8 mouse cellular contexts compared by ENCODE assay signal in the genomic region with DNA sequence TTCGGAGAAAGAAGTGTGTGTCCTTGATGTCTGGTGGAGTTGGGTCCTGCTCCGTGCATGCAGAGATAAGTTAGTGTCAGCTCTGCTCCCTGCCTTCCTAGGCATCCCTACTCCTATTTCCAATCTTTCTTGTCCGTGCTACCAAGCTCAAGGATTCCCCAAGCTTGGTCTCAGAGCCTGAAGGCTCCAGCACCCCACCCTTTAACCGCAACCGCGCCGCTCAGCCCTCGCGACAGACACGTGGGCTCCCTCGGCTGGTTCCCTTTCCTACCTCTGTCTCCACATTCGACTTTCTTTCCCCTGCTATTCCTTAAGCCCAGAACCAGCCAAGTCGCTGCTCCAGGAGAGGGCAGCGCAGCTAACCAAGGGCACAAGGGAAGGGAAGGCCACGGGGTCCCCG. TPM values are rescaled to one million over a fixed set of nuclear protein-coding genes. Genes with fewer than 3 reads are reported as not detected.
DNase-seq lines count a peak whose midpoint lies in the region; ATAC-seq and TF ChIP-seq lines count a peak whose summit lies in the region.
"Had no signal": no experiment of that assay in that cellular context is flagged by ENCODE, and none has a peak within 500 bp of the region (broad histone marks: within the 10 kb centered on the region; RNA-seq: fewer than 3 reads in every experiment).

No protein-coding gene starts in this region.

- no peak for TF ChIP-seq CTCF in forebrain, postnatal 0 days (IDR thresholded peaks at IDR 0.05; ENCODE audit: low read depth)

- H3K36me3 ChIP-seq in forebrain, postnatal 0 days (ENCODE audit: insufficient read depth), result no peaks in the 10 kb centered on the region
- H3K36me3 ChIP-seq in limb, embryonic 12.5 days, result no peaks in the 10 kb centered on the region
- H3K36me3 ChIP-seq in neural tube, embryonic 15.5 days, result no peaks in the 10 kb centered on the region

- 0 out of 2 replicates have a peak, but pooled peaks cover 18% of the 10 kb centered on the region for H3K4me1 ChIP-seq in forebrain, postnatal 0 days (ENCODE audit: insufficient read depth)
- peaks cover 21% of the 10 kb centered on the region for H3K4me1 ChIP-seq in limb, embryonic 12.5 days (replicated peaks)
- peaks cover 47% of the 10 kb centered on the region for H3K4me1 ChIP-seq in neural tube, embryonic 15.5 days

- DNase-seq in kidney, postnatal 36 days, result peak; percentile 11 to 28
- no peak for DNase-seq in kidney, postnatal 14 days
- no peak for DNase-seq in forebrain, postnatal 0 days
- DNase-seq in urinary bladder, adult 2 months (ENCODE audit: low spot score), result no peak
- no peak for DNase-seq in thymus, postnatal 0 days (ENCODE audit: low spot score)
- DNase-seq: retina, postnatal 1 day had no signal

- peak overlapping the region; percentile 32 for H3K4me3 ChIP-seq in forebrain, postnatal 0 days (ENCODE audit: low read depth, low read length)
- H3K4me3 ChIP-seq in limb, embryonic 12.5 days (replicated peaks), result peak overlapping the region; percentile 44
- H3K4me3 ChIP-seq in neural tube, embryonic 15.5 days (replicated peaks), result peak overlapping the region; percentile 38

- H3K4me2 ChIP-seq in forebrain, postnatal 0 days (ENCODE audit: low read depth), result peak overlapping the region; percentile 54
- H3K4me2 ChIP-seq in limb, embryonic 12.5 days, result peak overlapping the region; percentile 74
- H3K4me2 ChIP-seq in neural tube, embryonic 15.5 days, result peak overlapping the region; percentile 68

- no peak overlapping the region for H3K9ac ChIP-seq in forebrain, postnatal 0 days
- H3K9ac ChIP-seq in limb, embryonic 12.5 days (replicated peaks), result peak overlapping the region; percentile 48; the same call in 1 of the 2 replicates
- H3K9ac ChIP-seq in neural tube, embryonic 15.5 days (replicated peaks), result peak overlapping the region; percentile 38; the same call in 1 of the 2 replicates

- ATAC-seq in forebrain, postnatal 0 days, result no peak
- no peak for ATAC-seq in limb, embryonic 12.5 days (ENCODE audit: insufficient number of reproducible peaks, insufficient read depth, low FRiP score, low TSS enrichment, low read depth)
- ATAC-seq in neural tube, embryonic 15.5 days (ENCODE audit: low FRiP score), result no peak

- no peaks in the 10 kb centered on the region for H3K9me3 ChIP-seq in forebrain, postnatal 0 days (ENCODE audit: low read length)
- H3K9me3 ChIP-seq in limb, embryonic 12.5 days, result no peaks in the 10 kb centered on the region
- H3K9me3 ChIP-seq in neural tube, embryonic 15.5 days (replicated peaks), result no peaks in the 10 kb centered on the region

- 3% methylated on average over 16 of the region's 16 CpGs for WGBS in forebrain, postnatal 0 days
- WGBS in limb, embryonic 12.5 days, result 3% methylated on average over 16 of the region's 16 CpGs
- 2% methylated on average over 15 of the region's 16 CpGs for WGBS in neural tube, embryonic 15.5 days

- no peak overlapping the region for H3K27ac ChIP-seq in forebrain, postnatal 0 days (ENCODE audit: low read depth, low read length)
- no peak overlapping the region for H3K27ac ChIP-seq in limb, embryonic 12.5 days
- no peak overlapping the region for H3K27ac ChIP-seq in neural tube, embryonic 15.5 days (replicated peaks)

- peaks cover 81% of the 10 kb centered on the region for H3K27me3 ChIP-seq in forebrain, postnatal 0 days (ENCODE audit: insufficient read depth, low read length)
- peaks cover 99% of the 10 kb centered on the region for H3K27me3 ChIP-seq in limb, embryonic 12.5 days
- H3K27me3 ChIP-seq in neural tube, embryonic 15.5 days (replicated peaks), result peaks cover 99% of the 10 kb centered on the region

RNA-seq across cellular contexts. Expression of gene Ihh, which starts 1.4 kb away (rescaled TPM):
- 0.08 and 0.29 TPM in 2 replicates for total RNA-seq in forebrain, postnatal 0 days (2014; rRNA removed)
- polyA plus RNA-seq in forebrain, postnatal 0 days (2015; fragmentation: Nextera tagmentation; extraction: Ambion mirVana), result 0.11 and 0.19 TPM in 2 replicates
- 3.3 and 6.5 TPM in 2 replicates for polyA plus RNA-seq in limb, embryonic 12.5 days (2016; fragmentation: Nextera tagmentation; extraction: Ambion mirVana)
- polyA plus RNA-seq in neural tube, embryonic 15.5 days (2015; fragmentation: Nextera tagmentation; extraction: Ambion mirVana), result 0.84 and 3.0 TPM in 2 replicates
- polyA plus RNA-seq in urinary bladder, adult 2 months (2012; rRNA removed), result 0.16 and 0.21 TPM in 2 replicates
- polyA plus RNA-seq in thymus, postnatal 0 days (2015; fragmentation: Nextera tagmentation; extraction: Ambion mirVana), result 0.21 and 0.22 TPM in 2 replicates

RNA-seq across cellular contexts. Expression of gene Cfap65, which starts 14.7 kb away (rescaled TPM):
- 2.1 and 3.4 TPM in 2 replicates for total RNA-seq in forebrain, postnatal 0 days (2014; rRNA removed)
- 0.52 and 1.1 TPM in 2 replicates for polyA plus RNA-seq in forebrain, postnatal 0 days (2015; fragmentation: Nextera tagmentation; extraction: Ambion mirVana)
- polyA plus RNA-seq in limb, embryonic 12.5 days (2016; fragmentation: Nextera tagmentation; extraction: Ambion mirVana), result not detected in 2 replicates
- 0.41 and 0.43 TPM in 2 replicates for polyA plus RNA-seq in neural tube, embryonic 15.5 days (2015; fragmentation: Nextera tagmentation; extraction: Ambion mirVana)
- 0.01 TPM in 1 of 2 replicates, not detected in the other for polyA plus RNA-seq in urinary bladder, adult 2 months (2012; rRNA removed)
- polyA plus RNA-seq in thymus, postnatal 0 days (2015; fragmentation: Nextera tagmentation; extraction: Ambion mirVana), result 0.04 and 0.08 TPM in 2 replicates

RNA-seq across cellular contexts. Expression of gene Cryba2, which starts 57.1 kb away (rescaled TPM):
- not detected in 2 replicates for total RNA-seq in forebrain, postnatal 0 days (2014; rRNA removed)
- not detected in 2 replicates for polyA plus RNA-seq in forebrain, postnatal 0 days (2015; fragmentation: Nextera tagmentation; extraction: Ambion mirVana)
- not detected in 2 replicates for polyA plus RNA-seq in limb, embryonic 12.5 days (2016; fragmentation: Nextera tagmentation; extraction: Ambion mirVana)
- 0.41 and 1.5 TPM in 2 replicates for polyA plus RNA-seq in neural tube, embryonic 15.5 days (2015; fragmentation: Nextera tagmentation; extraction: Ambion mirVana)
- not detected in 2 replicates for polyA plus RNA-seq in urinary bladder, adult 2 months (2012; rRNA removed)
- 0.37 and 1.1 TPM in 2 replicates for polyA plus RNA-seq in thymus, postnatal 0 days (2015; fragmentation: Nextera tagmentation; extraction: Ambion mirVana)

Comparison
In these comparisons a context has a peak if more than half of its experiments do, and no peak if none do; other contexts are left out.
1. DNase-seq: peak in kidney, postnatal 36 days (2 of 2); none in kidney, postnatal 14 days (single experiment), forebrain, postnatal 0 days (single experiment), urinary bladder, adult 2 months (single experiment) and thymus, postnatal 0 days (single experiment).
2. Peak in every context shown above with its lines, with median percentiles within 50 percentile points of each other: H3K4me2 ChIP-seq and H3K4me3 ChIP-seq.